Mouse (Mus musculus): ENCODE measurements around the gene Hnrnpa0. TPM values are rescaled to one million over a fixed set of nuclear protein-coding genes. Genes with fewer than 3 reads are reported as not detected.

The Hnrnpa0 gene
- polyA plus RNA-seq, 2 experiments: 55.3 to 273 TPM

GRCm38 (mm10) chr13:58112601-58113041 lies 15.7 kb downstream of the Hnrnpa0 start:
- ATAC-seq (ENCODE audit: low FRiP score, low read depth) (no peak), DNase-seq (ENCODE audit: low spot score) (peak; percentile 20)
- H3K9me3 ChIP-seq (ENCODE audit: control insufficient read depth, low read length): no peaks in the 10 kb centered on the region
- TF ChIP-seq POLR2A (IDR thresholded peaks at IDR 0.05; ENCODE audit: borderline replicate concordance, extremely low read depth, insufficient read depth, insufficient read length): no peak
- H3K4me1 ChIP-seq (ENCODE audit: control insufficient read depth, insufficient read depth, low read length): peaks cover 19% of the 10 kb centered on the region
- H3K4me3 ChIP-seq (replicated peaks; ENCODE audit: low read length): peak overlapping the region; percentile 50
- H3K36me3 ChIP-seq (ENCODE audit: control insufficient read depth, insufficient read depth, low read length): no peaks in the 10 kb centered on the region
- H3K9ac ChIP-seq (ENCODE audit: low read depth, low read length, severe bottlenecking): peak overlapping the region; percentile 65
- peak overlapping the region; percentile 77 for H3K27ac ChIP-seq (replicated peaks; ENCODE audit: low read depth, low read length)
- peak overlapping the region; percentile 88 for H3K4me2 ChIP-seq (replicated peaks; ENCODE audit: low read depth, low read length, severe bottlenecking)
- H3K27me3 ChIP-seq (ENCODE audit: control insufficient read depth, insufficient read depth, low read length): no peaks in the 10 kb centered on the region
- WGBS: 18% methylated on average over 11 of the region's 11 CpGs

DNA sequence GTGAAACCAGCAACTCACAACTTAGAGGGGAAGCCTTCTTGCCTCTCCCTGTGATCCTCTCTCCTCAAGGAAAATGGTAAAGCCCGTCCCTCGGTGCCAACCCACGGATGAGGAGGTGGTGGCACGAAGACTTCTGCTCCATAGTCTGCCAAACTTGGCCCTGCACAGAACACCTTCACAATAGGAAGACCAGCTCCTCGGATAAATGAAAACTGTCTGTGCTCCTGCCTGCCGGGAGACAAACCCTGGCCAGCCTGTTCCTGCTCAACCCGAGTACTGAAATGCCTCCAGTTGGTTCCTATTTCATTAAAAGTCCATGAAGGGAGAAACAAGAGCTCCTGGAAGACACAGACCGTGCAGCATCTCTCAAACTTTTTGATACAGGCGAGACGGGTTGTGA lies 16.2 kb downstream of the Hnrnpa0 start:
- TF ChIP-seq POLR2A (IDR thresholded peaks at IDR 0.05; ENCODE audit: borderline replicate concordance, extremely low read depth, insufficient read depth, insufficient read length): no peak
- peak overlapping the region; percentile 88 for H3K4me2 ChIP-seq (replicated peaks; ENCODE audit: low read depth, low read length, severe bottlenecking)
- no peaks in the 10 kb centered on the region for H3K27me3 ChIP-seq (ENCODE audit: control insufficient read depth, insufficient read depth, low read length)
- no peaks in the 10 kb centered on the region for H3K36me3 ChIP-seq (ENCODE audit: control insufficient read depth, insufficient read depth, low read length)
- 56% methylated on average over 10 of the region's 10 CpGs for WGBS
- H3K9me3 ChIP-seq (ENCODE audit: control insufficient read depth, low read length): no peaks in the 10 kb centered on the region
- no peak overlapping the region for H3K27ac ChIP-seq (replicated peaks; ENCODE audit: low read depth, low read length)
- peaks cover 19% of the 10 kb centered on the region for H3K4me1 ChIP-seq (ENCODE audit: control insufficient read depth, insufficient read depth, low read length)
- DNase-seq (ENCODE audit: low spot score): no peak
- H3K9ac ChIP-seq (ENCODE audit: low read depth, low read length, severe bottlenecking): 0 out of 2 replicates have a peak overlapping the region, but pooled peaks have one; percentile 4
- peak overlapping the region; percentile 50 for H3K4me3 ChIP-seq (replicated peaks; ENCODE audit: low read length)
- ATAC-seq (ENCODE audit: low FRiP score, low read depth): no peak

DNA sequence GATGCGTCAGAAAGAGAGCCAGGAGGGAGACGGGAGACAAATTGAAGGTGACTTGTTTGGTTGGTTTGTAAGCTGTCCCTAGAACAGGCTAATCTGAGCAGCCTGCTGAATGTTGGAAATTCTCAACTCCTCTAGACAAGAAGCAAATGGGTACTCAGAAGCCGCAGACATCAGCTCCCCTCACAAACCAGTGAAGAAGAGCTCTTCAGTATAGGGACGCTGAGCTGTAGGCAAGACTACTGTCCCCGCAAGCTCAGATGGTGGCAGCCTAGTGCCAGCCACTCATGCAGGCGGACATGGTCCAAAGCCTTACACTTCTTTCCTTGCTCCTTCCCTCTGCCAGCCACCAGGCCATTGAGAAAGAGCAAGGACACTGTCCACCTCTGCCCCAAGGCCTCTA lies 17.1 kb downstream of the Hnrnpa0 start:
- peaks cover 19% of the 10 kb centered on the region for H3K4me1 ChIP-seq (ENCODE audit: control insufficient read depth, insufficient read depth, low read length)
- H3K9me3 ChIP-seq (ENCODE audit: control insufficient read depth, low read length): no peaks in the 10 kb centered on the region

DNA sequence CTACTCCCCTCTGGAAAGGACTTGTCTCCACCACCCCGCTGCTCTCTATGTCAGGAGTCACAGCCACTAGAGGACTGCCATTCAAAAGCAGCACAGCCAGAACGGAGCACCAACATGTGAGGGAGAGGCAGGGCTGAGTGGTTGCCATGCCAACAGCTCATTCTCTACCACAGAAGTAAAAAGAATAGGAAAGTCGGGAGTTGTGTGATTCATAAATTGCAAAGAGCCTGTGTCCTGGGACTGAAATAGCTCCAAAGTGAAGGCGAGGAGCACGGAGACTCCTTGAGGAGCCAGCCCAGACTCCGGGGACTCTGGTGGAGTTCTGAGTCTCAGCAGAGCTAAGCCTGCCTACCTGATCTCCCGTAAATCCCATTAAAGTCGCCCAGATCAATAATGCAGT lies 37.7 kb downstream of the Hnrnpa0 start:
- WGBS: 52% methylated on average over 8 of the region's 8 CpGs

More for the DNA sequence above, 17.1 kb downstream of the Hnrnpa0 start:
- Histone ChIP-seq H3K4me3 (replicated peaks; ENCODE audit: low read length) (no peak overlapping the region), H3K27me3 (ENCODE audit: control insufficient read depth, insufficient read depth, low read length) (no peaks in the 10 kb centered on the region), H3K4me2 (replicated peaks; ENCODE audit: low read depth, low read length, severe bottlenecking) (no peak overlapping the region), H3K9ac (ENCODE audit: low read depth, low read length, severe bottlenecking) (no peak overlapping the region), H3K27ac (replicated peaks; ENCODE audit: low read depth, low read length) (no peak overlapping the region), H3K36me3 (ENCODE audit: control insufficient read depth, insufficient read depth, low read length) (no peaks in the 10 kb centered on the region)
- ATAC-seq (ENCODE audit: low FRiP score, low read depth) (no peak), DNase-seq (ENCODE audit: low spot score) (no peak)
- TF ChIP-seq POLR2A (IDR thresholded peaks at IDR 0.05; ENCODE audit: borderline replicate concordance, extremely low read depth, insufficient read depth, insufficient read length): no peak
- 93% methylated on average over 6 of the region's 6 CpGs for WGBS

DNA sequence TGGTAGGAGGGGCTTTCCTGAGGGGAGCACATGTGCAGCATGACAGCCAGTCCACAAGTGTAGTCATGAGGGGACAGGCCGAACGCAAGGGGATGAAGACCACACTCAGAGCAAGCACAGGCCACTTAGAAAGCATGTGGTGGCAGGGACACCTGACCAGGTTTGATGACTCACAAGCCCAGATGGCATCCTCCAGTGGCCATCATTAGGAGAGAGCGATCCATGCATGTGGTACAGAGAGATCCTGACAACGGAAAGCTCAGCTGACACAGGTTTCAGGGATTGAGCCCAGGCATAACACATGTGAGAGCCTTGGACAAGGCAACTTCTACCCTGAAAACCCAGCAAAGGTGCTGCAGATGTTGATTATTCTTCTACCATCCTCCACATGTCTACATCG lies 44.0 kb downstream of the Hnrnpa0 start:
- Histone ChIP-seq H3K4me1 (ENCODE audit: control insufficient read depth, insufficient read depth, low read length) (no peaks in the 10 kb centered on the region), H3K27me3 (ENCODE audit: control insufficient read depth, insufficient read depth, low read length) (no peaks in the 10 kb centered on the region), H3K9me3 (ENCODE audit: control insufficient read depth, low read length) (no peaks in the 10 kb centered on the region), H3K36me3 (ENCODE audit: control insufficient read depth, insufficient read depth, low read length) (no peaks in the 10 kb centered on the region; the same call in 1 of the 2 replicates), H3K4me3 (replicated peaks; ENCODE audit: low read length) (no peak overlapping the region), H3K4me2 (replicated peaks; ENCODE audit: low read depth, low read length, severe bottlenecking) (no peak overlapping the region), H3K9ac (ENCODE audit: low read depth, low read length, severe bottlenecking) (no peak overlapping the region), H3K27ac (replicated peaks; ENCODE audit: low read depth, low read length) (no peak overlapping the region)
- TF ChIP-seq POLR2A (IDR thresholded peaks at IDR 0.05; ENCODE audit: borderline replicate concordance, extremely low read depth, insufficient read depth, insufficient read length): no peak
- ATAC-seq (ENCODE audit: low FRiP score, low read depth) (no peak), DNase-seq (ENCODE audit: low spot score) (no peak)
- 82% methylated on average over 5 of the region's 5 CpGs for WGBS

More for the DNA sequence above, 37.7 kb downstream of the Hnrnpa0 start:
- Histone ChIP-seq H3K27ac (replicated peaks; ENCODE audit: low read depth, low read length) (no peak overlapping the region), H3K9ac (ENCODE audit: low read depth, low read length, severe bottlenecking) (no peak overlapping the region), H3K4me3 (replicated peaks; ENCODE audit: low read length) (no peak overlapping the region), H3K9me3 (ENCODE audit: control insufficient read depth, low read length) (no peaks in the 10 kb centered on the region), H3K36me3 (ENCODE audit: control insufficient read depth, insufficient read depth, low read length) (peaks cover 3% of the 10 kb centered on the region; the same call in 1 of the 2 replicates), H3K4me2 (replicated peaks; ENCODE audit: low read depth, low read length, severe bottlenecking) (no peak overlapping the region), H3K27me3 (ENCODE audit: control insufficient read depth, insufficient read depth, low read length) (no peaks in the 10 kb centered on the region), H3K4me1 (ENCODE audit: control insufficient read depth, insufficient read depth, low read length) (no peaks in the 10 kb centered on the region)
- DNase-seq (ENCODE audit: low spot score): no peak
- ATAC-seq (ENCODE audit: low FRiP score, low read depth): no peak
- no peak for TF ChIP-seq POLR2A (IDR thresholded peaks at IDR 0.05; ENCODE audit: borderline replicate concordance, extremely low read depth, insufficient read depth, insufficient read length)

All from limb, embryonic 14.5 days (tissue).